Mouse (Mus musculus) testis, adult 10 weeks (tissue): ENCODE data around the gene Haus6. TPM values are rescaled to one million over a fixed set of nuclear protein-coding genes. Genes with fewer than 3 reads are reported as not detected.

Source experiments
- polyA plus RNA-seq: library from polyadenylated mRNA; stranded (reverse); fragments of 350-450 nt; fragmentation: Illumina TruSeq; extraction: RNeasy Lipid Tissue Mini Kit (QIAGEN cat#74804); gene quantifications from one replicate; pipeline ENCODE4 v1.2.3, GENCODE M21; 2014; ENCODE audit warnings: low read depth, low replicate concordance

The Haus6 gene
- 37.3 TPM for polyA plus RNA-seq

GRCm38 (mm10) chr4:86611524-86612288, at the start of gene Haus6:
TSS of gene Haus6 (minus strand) at chr4:86612055.

GRCm38 (mm10) chr4:86575283-86575983, 36.4 kb downstream of the Haus6 start, which contains the start of gene Rraga:
TSS of gene Rraga (plus strand) at chr4:86575668.

GRCm38 (mm10) chr4:86558228-86558627, 53.6 kb downstream of the Haus6 start, which contains the start of gene Saxo1:
TSS of gene Saxo1 (minus strand) at chr4:86558328.

Other genes starting within 250 kb of the Haus6 start
- 115 TPM for gene Saxo1, start 53.7 kb downstream of the Haus6 start, polyA plus RNA-seq
- gene Rraga, start 36.4 kb downstream of the Haus6 start, polyA plus RNA-seq: 25.7 TPM
- 26.4 TPM for gene Plin2, start 58.0 kb upstream of the Haus6 start, polyA plus RNA-seq
- gene Dennd4c, start 136.5 kb upstream of the Haus6 start, polyA plus RNA-seq: 31.0 TPM
- 361 TPM for gene Rps6, start 245.4 kb upstream of the Haus6 start, polyA plus RNA-seq